Mouse (Mus musculus) stomach, postnatal 0 days (tissue): ENCODE results near the gene Shbg. TPM values are rescaled to one million over a fixed set of nuclear protein-coding genes. Genes with fewer than 3 reads are reported as not detected.
A peak's percentile ranks its signal among the peaks of the same experiment; 100 is the strongest.

ENCODE experiments used
- ATAC-seq: fragments of 200-750 bp; cut with Nextera tagmentation; 2 replicates; pipeline ENCODE4 v1.8.0; 2017; ENCODE audit not compliant: low FRiP score, low TSS enrichment
- DNase-seq: peaks from one replicate; pipeline ENCODE4 v3.0.0-alpha.2; 2016; ENCODE audit warnings: low spot score
- H3K27ac ChIP-seq: fragments of 300-500 bp; sonication (generic); replicated peaks from 2 replicates; pipeline ENCODE4 v1.5.1; 2014; ENCODE audit warnings: mild to moderate bottlenecking, control low read depth
- H3K27me3 ChIP-seq: fragments of 300-500 bp; sonication (generic); 2 replicates; pipeline ENCODE4 v1.6.1; 2014; ENCODE audit warnings: low read length; ENCODE audit not compliant: control insufficient read depth, insufficient read depth
- H3K36me3 ChIP-seq: fragments of 300-500 bp; sonication (generic); 2 replicates; pipeline ENCODE4 v1.6.1; 2014; ENCODE audit warnings: low read length, mixed read lengths; ENCODE audit not compliant: control insufficient read depth, insufficient read depth
- H3K4me1 ChIP-seq: fragments of 300-500 bp; sonication (generic); replicated peaks from 2 replicates; pipeline ENCODE4 v1.6.1; 2014; ENCODE audit warnings: antibody characterized with exemption; ENCODE audit not compliant: control insufficient read depth, insufficient read depth
- H3K4me2 ChIP-seq: fragments of 300-500 bp; sonication (generic); replicated peaks from 2 replicates; pipeline ENCODE4 v1.6.1; 2014; ENCODE audit warnings: low read depth, mild to moderate bottlenecking, control low read depth, moderate library complexity
- H3K4me3 ChIP-seq: fragments of 300-500 bp; sonication (generic); 2 replicates; pipeline ENCODE4 v1.5.1; 2014; ENCODE audit warnings: low read depth, low read length, control low read depth
- H3K9ac ChIP-seq: fragments of 300-500 bp; sonication (generic); 2 replicates; pipeline ENCODE4 v1.6.1; 2014; ENCODE audit warnings: mild to moderate bottlenecking, low read length, control low read depth, mixed read lengths
- H3K9me3 ChIP-seq: fragments of 300-500 bp; sonication (generic); 2 replicates; pipeline ENCODE4 v1.6.1; 2016; ENCODE audit warnings: low read length; ENCODE audit not compliant: control insufficient read depth
- CTCF ChIP-seq: IDR thresholded peaks from 2 replicates; pipeline ENCODE4 v1.5.1; 2016; ENCODE audit warnings: antibody characterized with exemption, low read depth, mild to moderate bottlenecking, moderate library complexity
- EP300 ChIP-seq: optimal IDR thresholded peaks from 2 replicates; pipeline ENCODE3; 2016; ENCODE audit warnings: antibody characterized with exemption
- WGBS: fragments of 180-500 bp; shearing (Covaris S2); extraction: QIAGEN DNeasy Blood & Tissue Kit; methylation state at CpG from one replicate; pipeline ENCODE4 v1.1.7; 2014; 5-methylcytosine and 5-hydroxymethylcytosine counted together
- polyA plus RNA-seq: library from polyadenylated mRNA; unstranded; fragments of >200 nt; fragmentation: Nextera tagmentation; extraction: Ambion mirVana; gene quantifications from 2 replicates; pipeline ENCODE4 v1.2.1, GENCODE M21; 2015

Shbg gene
- polyA plus RNA-seq, 1 experiment from 2014 or later, result not detected

DNA sequence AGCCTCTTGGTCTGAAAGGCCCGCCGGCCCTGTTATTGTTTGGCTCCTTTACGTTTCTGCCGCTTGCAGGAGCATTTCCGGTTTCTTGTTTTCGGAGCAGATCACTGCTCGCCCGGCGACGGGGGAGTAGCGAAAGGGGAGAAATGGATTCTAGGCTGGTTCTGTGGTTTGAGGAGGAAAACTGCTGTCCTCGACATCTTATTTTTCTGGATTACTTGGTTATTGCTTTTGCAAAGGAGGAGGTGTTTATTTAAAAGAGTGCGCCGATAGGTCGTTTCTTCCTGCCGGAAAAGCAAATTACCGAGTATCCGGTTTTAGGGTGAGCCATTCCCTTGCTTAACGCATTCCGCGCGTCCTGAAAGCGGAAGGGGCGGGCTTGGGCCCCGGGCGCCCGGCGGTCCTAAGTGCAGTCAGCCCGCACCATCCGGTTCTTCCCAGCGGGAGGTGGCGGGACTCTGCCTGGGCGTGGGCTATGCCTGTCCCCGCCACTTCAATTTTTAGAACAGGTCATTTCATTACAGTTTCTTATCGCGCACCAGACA is 36.5 kb downstream of the Shbg start:
- DNase-seq (peak; percentile 94), ATAC-seq (peak; percentile 91)
- Histone ChIP-seq H3K4me1 (0 out of 2 replicates have a peak, but pooled peaks cover 8% of the 10 kb centered on the region), H3K9me3 (no peaks in the 10 kb centered on the region), H3K9ac (peak overlapping the region; percentile 74), H3K27me3 (no peaks in the 10 kb centered on the region), H3K4me2 (peak overlapping the region; percentile 66), H3K4me3 (peak overlapping the region; percentile 48), H3K36me3 (no peaks in the 10 kb centered on the region), H3K27ac (peak overlapping the region; percentile 96)
- TF ChIP-seq EP300 (peak; percentile 55), CTCF (0 out of 2 replicates have a peak, but pooled peaks have one; percentile 25)
- WGBS, result under 1% methylated on average over 36 of the region's 36 CpGs

DNA sequence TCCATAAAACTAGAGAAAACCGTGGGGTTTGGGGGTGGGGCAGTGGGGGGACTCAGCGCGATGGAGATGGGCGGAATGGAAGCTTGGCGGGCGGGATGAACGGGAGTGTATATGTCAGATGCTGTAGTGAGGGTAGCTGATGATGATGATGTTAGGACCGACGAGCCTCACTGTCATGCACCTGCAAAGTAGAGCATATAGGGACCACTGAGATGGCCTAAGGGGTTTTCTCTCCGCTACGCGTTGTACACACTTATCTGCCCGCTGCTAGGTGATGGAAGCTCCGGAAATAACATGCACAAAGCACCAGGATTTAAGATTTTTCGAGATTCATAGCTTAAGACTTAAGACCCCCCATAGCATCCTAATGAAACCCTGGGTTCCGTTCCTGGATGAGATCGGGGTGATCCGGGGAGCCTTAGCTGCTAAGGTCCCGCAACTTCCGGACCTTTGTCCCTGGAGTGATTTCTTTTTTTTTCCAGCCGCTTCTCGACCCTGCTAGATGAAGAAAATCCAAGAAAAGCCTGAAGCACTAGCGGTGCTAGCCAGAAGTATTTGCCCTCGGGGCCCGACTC is 37.0 kb downstream of the Shbg start:
- no peak for ATAC-seq
- TF ChIP-seq CTCF (no peak), EP300 (no peak)
- Histone ChIP-seq H3K9ac (peak overlapping the region; percentile 74), H3K36me3 (no peaks in the 10 kb centered on the region), H3K27ac (peak overlapping the region; percentile 96), H3K4me2 (peak overlapping the region; percentile 66), H3K9me3 (no peaks in the 10 kb centered on the region), H3K27me3 (no peaks in the 10 kb centered on the region), H3K4me1 (0 out of 2 replicates have a peak, but pooled peaks cover 8% of the 10 kb centered on the region), H3K4me3 (peak overlapping the region; percentile 48)
- no peak for DNase-seq
- WGBS, result under 1% methylated on average over 25 of the region's 25 CpGs

DNA sequence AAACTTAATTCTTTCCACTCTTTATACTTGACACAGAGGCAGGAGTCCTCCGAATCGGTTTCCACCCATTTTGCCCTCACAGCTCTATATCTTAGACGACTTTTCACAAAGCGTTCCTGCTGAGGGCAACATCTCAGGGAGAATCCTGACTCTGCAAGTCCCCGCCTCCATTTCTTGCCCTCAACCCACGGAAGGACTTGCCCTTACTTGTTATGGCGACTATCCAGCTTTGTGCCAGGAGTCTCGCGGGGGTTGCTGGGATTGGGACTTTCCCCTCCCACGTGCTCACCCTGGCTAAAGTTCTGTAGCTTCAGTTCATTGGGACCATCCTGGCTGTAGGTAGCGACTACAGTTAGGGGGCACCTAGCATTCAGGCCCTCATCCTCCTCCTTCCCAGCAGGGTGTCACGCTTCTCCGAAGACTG is 37.6 kb downstream of the Shbg start, which contains the start of the genes Wrap53 and Trp53:
Wrap53 (minus strand) TSS at position 165 of the 424 bp plus-strand sequence.
Trp53 (plus strand) TSS at position 269 of the 424 bp plus-strand sequence.
- H3K27ac ChIP-seq, result peak within 1 kb of the TSS; percentile 96
- TF ChIP-seq EP300, result no peak
- TF ChIP-seq CTCF, result peak; percentile 29; the same call in 1 of the 2 replicates

DNA sequence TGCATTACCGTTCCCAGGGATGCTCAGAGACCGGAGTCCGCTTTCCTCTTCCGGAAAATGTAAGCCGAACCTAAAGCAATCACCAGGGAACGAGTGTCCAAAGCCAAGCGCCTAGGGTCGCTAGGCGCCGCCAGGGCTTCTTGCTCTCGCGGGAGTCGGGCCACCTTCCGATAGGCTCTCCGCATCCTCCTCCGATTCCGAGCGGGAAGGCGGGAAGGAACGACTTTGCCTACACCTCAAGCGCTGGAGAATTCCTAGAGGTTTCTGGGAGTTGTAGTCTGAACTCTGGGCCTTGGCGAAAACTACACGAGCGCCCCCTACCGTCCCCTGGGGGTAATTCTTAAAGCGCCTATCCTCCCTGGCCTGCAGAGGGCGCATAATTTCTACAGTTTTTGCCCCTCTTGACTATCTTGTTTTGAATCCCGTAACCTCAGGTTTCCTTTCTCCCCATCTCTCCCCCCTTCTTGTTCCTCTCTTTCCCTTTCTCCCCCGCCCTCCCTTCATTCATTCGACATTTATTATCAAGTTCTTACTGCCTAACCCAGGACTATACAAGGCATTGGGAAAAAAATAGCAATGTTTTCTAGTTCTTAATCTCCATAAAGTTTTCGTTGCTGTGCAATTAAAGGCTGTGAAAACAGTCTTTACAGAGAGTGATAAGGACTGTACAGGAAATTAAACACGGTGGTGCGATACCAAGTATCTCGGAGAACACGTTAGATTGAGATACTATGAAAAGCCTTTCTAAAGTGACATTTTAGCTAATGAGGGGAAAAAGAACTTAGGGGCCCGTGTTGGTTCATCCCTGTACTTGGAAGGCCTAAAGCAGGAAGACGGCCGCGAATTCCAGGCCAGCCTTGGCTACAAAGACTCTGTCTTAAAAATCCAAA is 38.3 kb downstream of the Shbg start:
- H3K27me3 ChIP-seq, result no peaks in the 10 kb centered on the region
- WGBS, result 1% methylated on average over 39 of the region's 39 CpGs
- H3K9ac ChIP-seq, result peak overlapping the region; percentile 74
- peak overlapping the region; percentile 96 for H3K27ac ChIP-seq
- H3K4me2 ChIP-seq, result peak overlapping the region; percentile 93
- DNase-seq, result peak; percentile 97
- no peaks in the 10 kb centered on the region for H3K36me3 ChIP-seq
- no peaks in the 10 kb centered on the region for H3K9me3 ChIP-seq
- peak; percentile 91 for ATAC-seq
- H3K4me3 ChIP-seq, result peak overlapping the region; percentile 48
- TF ChIP-seq CTCF (peak; percentile 100), EP300 (peak; percentile 89)
- 0 out of 2 replicates have a peak, but pooled peaks cover 8% of the 10 kb centered on the region for H3K4me1 ChIP-seq

More for the DNA sequence above, 37.6 kb downstream of the Shbg start, which contains the start of the genes Wrap53 and Trp53:
- H3K9ac ChIP-seq, result peak within 1 kb of the TSS; percentile 74
- H3K36me3 ChIP-seq, result no peaks in the 10 kb centered on the region
- peak within 1 kb of the TSS; percentile 48 for H3K4me3 ChIP-seq
- peak within 1 kb of the TSS; percentile 93 for H3K4me2 ChIP-seq
- DNase-seq, result peak; percentile 93
- no peaks in the 10 kb centered on the region for H3K27me3 ChIP-seq
- no peaks in the 10 kb centered on the region for H3K9me3 ChIP-seq
- H3K4me1 ChIP-seq, result 0 out of 2 replicates have a peak, but pooled peaks cover 8% of the 10 kb centered on the region
- ATAC-seq, result peak; percentile 69
- 0% methylated on average over 13 of the region's 13 CpGs for WGBS

DNA sequence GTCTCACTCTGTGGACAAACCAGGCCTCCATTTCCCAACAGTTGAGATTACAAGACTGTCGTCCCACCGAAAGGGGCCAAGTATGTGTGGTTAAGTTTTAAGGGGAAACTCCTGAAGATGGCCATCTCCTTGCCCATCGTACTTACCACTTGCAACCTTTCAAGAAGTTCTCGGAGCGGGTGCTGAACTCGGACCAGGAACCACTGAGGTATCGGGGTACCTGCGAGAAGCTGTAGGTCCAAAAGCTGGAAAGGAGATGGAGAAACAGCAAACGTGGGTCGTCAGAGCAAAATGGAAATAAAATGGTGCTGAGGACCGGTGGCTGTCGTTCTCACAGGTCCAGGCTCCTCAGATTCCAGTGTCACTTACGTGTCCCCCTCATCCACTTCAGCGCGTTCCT is 39.4 kb downstream of the Shbg start:
- DNase-seq, result no peak
- Histone ChIP-seq H3K27ac (no peak overlapping the region; the same call in 1 of the 2 replicates), H3K36me3 (no peaks in the 10 kb centered on the region), H3K9me3 (no peaks in the 10 kb centered on the region), H3K4me2 (peak overlapping the region; percentile 93), H3K4me3 (peak overlapping the region; percentile 48), H3K4me1 (0 out of 2 replicates have a peak, but pooled peaks cover 8% of the 10 kb centered on the region), H3K9ac (peak overlapping the region; percentile 74), H3K27me3 (no peaks in the 10 kb centered on the region)
- no peak for TF ChIP-seq EP300
- no peak for TF ChIP-seq CTCF
- WGBS, result 11% methylated on average over 15 of the region's 15 CpGs
- ATAC-seq, result no peak
